Mouse (Mus musculus): Measurements from ENCODE around the gene Bok. TPM values are rescaled to one million over a fixed set of nuclear protein-coding genes. Genes with fewer than 3 reads are reported as not detected.

The Bok gene
- 98.3 and 108 TPM in 2 replicates for polyA plus RNA-seq (2015; fragmentation: Nextera tagmentation; extraction: Ambion mirVana)

- Histone ChIP-seq H3K4me2 (replicated peaks; ENCODE audit: low read depth, low read length) (peak within 1 kb of the TSS; percentile 91), H3K27ac (ENCODE audit: low read length) (peak within 1 kb of the TSS; percentile 89), H3K4me1 (ENCODE audit: insufficient read depth, low read length) (peaks cover 21% of the 10 kb centered on the region), H3K36me3 (ENCODE audit: insufficient read depth, low read length) (peaks cover 3% of the 10 kb centered on the region), H3K4me3 (ENCODE audit: low read length) (peak within 1 kb of the TSS; percentile 70), H3K27me3 (ENCODE audit: insufficient read depth, low read length) (0 out of 2 replicates have a peak, but pooled peaks cover 3% of the 10 kb centered on the region), H3K9me3 (ENCODE audit: low read length) (no peaks in the 10 kb centered on the region; the same call in 1 of the 2 replicates), H3K9ac (replicated peaks; ENCODE audit: low read length) (peak within 1 kb of the TSS; percentile 79)
- under 1% methylated on average over 78 of the region's 78 CpGs for WGBS
- peak; percentile 58 for ATAC-seq (ENCODE audit: low FRiP score, low TSS enrichment)
These were observed at the start of gene Bok for GRCm38 (mm10) chr1:93685401-93686244. Bok (plus strand) TSS chr1:93685660.

DNA sequence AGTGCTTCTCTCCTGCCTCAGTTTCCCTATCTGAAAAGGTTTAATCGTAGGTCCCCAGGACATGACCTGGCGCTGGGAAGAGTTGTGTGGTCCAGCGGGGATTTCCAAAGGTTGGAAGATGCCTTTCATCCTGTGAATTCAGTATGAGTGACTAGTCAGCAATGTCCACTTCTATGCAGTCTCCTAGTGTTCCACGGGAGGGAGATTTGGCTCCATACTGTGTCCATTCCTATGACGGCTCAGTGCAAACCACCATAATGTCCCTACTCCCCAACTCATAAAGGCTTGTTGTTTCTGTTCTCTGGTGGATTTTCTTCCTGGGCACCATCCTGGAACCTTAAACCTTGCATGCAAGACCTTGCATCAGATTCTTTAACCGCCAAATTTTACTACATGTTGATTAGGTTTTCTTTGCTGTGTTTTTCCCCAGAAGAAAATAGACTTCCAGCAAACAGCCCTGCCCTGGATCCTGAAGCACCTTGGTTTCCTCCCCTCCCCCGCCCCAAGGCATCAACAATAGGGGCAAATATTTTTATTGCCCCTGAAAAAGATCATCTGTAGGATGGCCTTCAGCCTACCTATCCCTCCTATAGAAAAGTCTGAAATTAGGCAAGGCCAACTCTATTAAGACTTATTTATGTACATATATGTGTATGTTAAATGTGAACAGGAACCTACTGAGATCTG lies 49.1 kb upstream of the Bok start:
- H3K4me2 ChIP-seq (replicated peaks; ENCODE audit: low read depth, low read length) = peak overlapping the region; percentile 83
- peak overlapping the region; percentile 78 for H3K9ac ChIP-seq (replicated peaks; ENCODE audit: low read length)
- peak overlapping the region; percentile 61 for H3K4me3 ChIP-seq (ENCODE audit: low read length)
- ATAC-seq (ENCODE audit: low FRiP score, low TSS enrichment) = peak; percentile 31
- no peaks in the 10 kb centered on the region for H3K36me3 ChIP-seq (ENCODE audit: insufficient read depth, low read length)
- 34% methylated on average over 7 of the region's 7 CpGs for WGBS
- no peaks in the 10 kb centered on the region for H3K9me3 ChIP-seq (ENCODE audit: low read length)
- no peaks in the 10 kb centered on the region for H3K27me3 ChIP-seq (ENCODE audit: insufficient read depth, low read length)
- peaks cover 15% of the 10 kb centered on the region for H3K4me1 ChIP-seq (ENCODE audit: insufficient read depth, low read length)
- H3K27ac ChIP-seq (ENCODE audit: low read length) = peak overlapping the region; percentile 87

- ATAC-seq (ENCODE audit: low FRiP score, low TSS enrichment) = no peak
- Histone ChIP-seq H3K9ac (replicated peaks; ENCODE audit: low read length) (no peak overlapping the region), H3K4me3 (ENCODE audit: low read length) (no peak overlapping the region), H3K4me1 (ENCODE audit: insufficient read depth, low read length) (no peaks in the 10 kb centered on the region), H3K27me3 (ENCODE audit: insufficient read depth, low read length) (no peaks in the 10 kb centered on the region), H3K36me3 (ENCODE audit: insufficient read depth, low read length) (no peaks in the 10 kb centered on the region), H3K4me2 (replicated peaks; ENCODE audit: low read depth, low read length) (no peak overlapping the region), H3K27ac (ENCODE audit: low read length) (no peak overlapping the region), H3K9me3 (ENCODE audit: low read length) (no peaks in the 10 kb centered on the region)
- WGBS = 81% methylated on average over 2 of the region's 2 CpGs
These were observed 43.5 kb upstream of the Bok start for GRCm38 (mm10) chr1:93641978-93642377.

DNA sequence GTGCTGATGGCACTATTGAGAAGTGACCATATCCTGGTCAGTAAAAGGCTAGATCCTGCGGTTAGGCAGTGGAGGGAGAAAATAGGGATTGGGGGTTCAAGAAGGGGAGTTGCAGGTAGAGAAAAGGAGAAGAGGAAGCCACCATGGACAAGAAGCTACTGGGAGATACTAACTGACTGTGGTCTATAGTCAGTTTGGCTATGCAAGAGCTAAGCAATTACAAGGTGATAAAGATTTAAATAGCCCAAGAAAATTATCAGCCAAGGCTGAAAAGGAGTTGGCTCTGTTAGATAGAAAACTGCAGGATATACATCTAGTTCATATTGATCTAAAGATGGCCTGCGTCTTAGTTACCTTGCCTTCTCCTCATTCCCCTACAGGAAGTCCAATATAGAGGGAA lies 42.8 kb upstream of the Bok start:
- Histone ChIP-seq H3K4me1 (ENCODE audit: insufficient read depth, low read length) (no peaks in the 10 kb centered on the region), H3K27ac (ENCODE audit: low read length) (no peak overlapping the region), H3K4me2 (replicated peaks; ENCODE audit: low read depth, low read length) (no peak overlapping the region), H3K36me3 (ENCODE audit: insufficient read depth, low read length) (no peaks in the 10 kb centered on the region), H3K9ac (replicated peaks; ENCODE audit: low read length) (no peak overlapping the region), H3K4me3 (ENCODE audit: low read length) (no peak overlapping the region), H3K27me3 (ENCODE audit: insufficient read depth, low read length) (no peaks in the 10 kb centered on the region), H3K9me3 (ENCODE audit: low read length) (no peaks in the 10 kb centered on the region)
- 89% methylated on average over 2 of the region's 2 CpGs for WGBS
- no peak for ATAC-seq (ENCODE audit: low FRiP score, low TSS enrichment)

DNA sequence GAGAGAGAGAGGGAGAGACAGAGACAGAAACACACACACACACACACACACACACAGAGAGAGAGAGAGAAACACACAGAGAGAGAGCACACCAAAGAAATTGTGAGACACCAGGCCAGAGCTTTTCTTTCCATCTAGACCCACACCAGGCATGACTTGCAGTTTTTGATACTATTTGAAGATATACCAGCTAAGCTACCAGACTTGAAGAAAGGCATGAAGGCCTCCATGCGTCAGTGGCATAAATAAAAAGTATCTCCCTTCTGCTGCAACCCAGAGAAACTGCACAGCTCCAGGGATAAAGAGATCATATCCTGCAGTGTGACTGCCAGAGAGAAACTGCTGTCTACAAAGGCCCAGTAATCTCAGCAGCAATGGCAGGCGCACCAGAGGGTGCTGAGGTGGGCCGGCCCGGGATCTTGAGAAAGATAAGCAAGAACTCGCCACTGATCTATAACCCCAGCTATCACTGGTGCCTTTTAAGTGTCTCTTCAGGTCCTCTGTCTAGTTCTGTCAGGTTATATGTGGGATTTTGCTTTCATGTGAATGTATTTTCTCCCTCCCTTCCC lies 35.8 kb upstream of the Bok start:
- Histone ChIP-seq H3K9ac (replicated peaks; ENCODE audit: low read length) (no peak overlapping the region), H3K4me2 (replicated peaks; ENCODE audit: low read depth, low read length) (no peak overlapping the region), H3K36me3 (ENCODE audit: insufficient read depth, low read length) (no peaks in the 10 kb centered on the region), H3K9me3 (ENCODE audit: low read length) (no peaks in the 10 kb centered on the region), H3K4me1 (ENCODE audit: insufficient read depth, low read length) (peaks cover 4% of the 10 kb centered on the region; the same call in 1 of the 2 replicates), H3K27ac (ENCODE audit: low read length) (no peak overlapping the region), H3K4me3 (ENCODE audit: low read length) (no peak overlapping the region), H3K27me3 (ENCODE audit: insufficient read depth, low read length) (no peaks in the 10 kb centered on the region)
- WGBS = 83% methylated on average over 5 of the region's 5 CpGs
- ATAC-seq (ENCODE audit: low FRiP score, low TSS enrichment) = no peak

- H3K9ac ChIP-seq (replicated peaks; ENCODE audit: low read length) = no peak overlapping the region
- no peaks in the 10 kb centered on the region for H3K36me3 ChIP-seq (ENCODE audit: insufficient read depth, low read length)
- H3K27ac ChIP-seq (ENCODE audit: low read length) = no peak overlapping the region
- no peak overlapping the region for H3K4me2 ChIP-seq (replicated peaks; ENCODE audit: low read depth, low read length)
- peaks cover 4% of the 10 kb centered on the region; the same call in 1 of the 2 replicates for H3K4me1 ChIP-seq (ENCODE audit: insufficient read depth, low read length)
- 32% methylated on average over 2 of the region's 2 CpGs for WGBS
- ATAC-seq (ENCODE audit: low FRiP score, low TSS enrichment) = no peak
- H3K27me3 ChIP-seq (ENCODE audit: insufficient read depth, low read length) = no peaks in the 10 kb centered on the region
- H3K9me3 ChIP-seq (ENCODE audit: low read length) = no peaks in the 10 kb centered on the region
- no peak overlapping the region for H3K4me3 ChIP-seq (ENCODE audit: low read length)
These were observed 31.2 kb upstream of the Bok start for GRCm38 (mm10) chr1:93654275-93654674.

- WGBS = 63% methylated on average over 2 of the region's 2 CpGs
- Histone ChIP-seq H3K36me3 (ENCODE audit: insufficient read depth, low read length) (no peaks in the 10 kb centered on the region), H3K9ac (replicated peaks; ENCODE audit: low read length) (no peak overlapping the region), H3K27ac (ENCODE audit: low read length) (no peak overlapping the region), H3K27me3 (ENCODE audit: insufficient read depth, low read length) (no peaks in the 10 kb centered on the region), H3K9me3 (ENCODE audit: low read length) (no peaks in the 10 kb centered on the region), H3K4me3 (ENCODE audit: low read length) (no peak overlapping the region), H3K4me2 (replicated peaks; ENCODE audit: low read depth, low read length) (no peak overlapping the region), H3K4me1 (ENCODE audit: insufficient read depth, low read length) (peaks cover 4% of the 10 kb centered on the region; the same call in 1 of the 2 replicates)
- 0 out of 2 replicates have a peak, but pooled peaks have one; percentile 46 for ATAC-seq (ENCODE audit: low FRiP score, low TSS enrichment)
These were observed 30.7 kb upstream of the Bok start for GRCm38 (mm10) chr1:93654798-93655197.

- 0 out of 2 replicates have a peak, but pooled peaks cover 4% of the 10 kb centered on the region for H3K9me3 ChIP-seq (ENCODE audit: low read length)
- no peak for ATAC-seq (ENCODE audit: low FRiP score, low TSS enrichment)
- H3K9ac ChIP-seq (replicated peaks; ENCODE audit: low read length) = no peak overlapping the region
- H3K27ac ChIP-seq (ENCODE audit: low read length) = no peak overlapping the region
- H3K36me3 ChIP-seq (ENCODE audit: insufficient read depth, low read length) = no peaks in the 10 kb centered on the region
- no peaks in the 10 kb centered on the region for H3K27me3 ChIP-seq (ENCODE audit: insufficient read depth, low read length)
- H3K4me3 ChIP-seq (ENCODE audit: low read length) = no peak overlapping the region
- H3K4me2 ChIP-seq (replicated peaks; ENCODE audit: low read depth, low read length) = no peak overlapping the region
- H3K4me1 ChIP-seq (ENCODE audit: insufficient read depth, low read length) = peaks cover 4% of the 10 kb centered on the region; the same call in 1 of the 2 replicates
- 62% methylated on average over 7 of the region's 7 CpGs for WGBS
These were observed 29.0 kb upstream of the Bok start for GRCm38 (mm10) chr1:93656325-93657024.

GRCm38 (mm10) chr1:93657025-93657360 lies 28.5 kb upstream of the Bok start:
- Histone ChIP-seq H3K4me2 (replicated peaks; ENCODE audit: low read depth, low read length) (no peak overlapping the region), H3K9ac (replicated peaks; ENCODE audit: low read length) (no peak overlapping the region), H3K4me3 (ENCODE audit: low read length) (no peak overlapping the region), H3K36me3 (ENCODE audit: insufficient read depth, low read length) (no peaks in the 10 kb centered on the region), H3K9me3 (ENCODE audit: low read length) (0 out of 2 replicates have a peak, but pooled peaks cover 4% of the 10 kb centered on the region), H3K27me3 (ENCODE audit: insufficient read depth, low read length) (no peaks in the 10 kb centered on the region), H3K4me1 (ENCODE audit: insufficient read depth, low read length) (peaks cover 4% of the 10 kb centered on the region; the same call in 1 of the 2 replicates), H3K27ac (ENCODE audit: low read length) (no peak overlapping the region)
- WGBS = 65% methylated on average over 5 of the region's 5 CpGs
- no peak for ATAC-seq (ENCODE audit: low FRiP score, low TSS enrichment)
